Comparison of ENCODE assay signal across 18 mouse cellular contexts in the genomic region with DNA sequence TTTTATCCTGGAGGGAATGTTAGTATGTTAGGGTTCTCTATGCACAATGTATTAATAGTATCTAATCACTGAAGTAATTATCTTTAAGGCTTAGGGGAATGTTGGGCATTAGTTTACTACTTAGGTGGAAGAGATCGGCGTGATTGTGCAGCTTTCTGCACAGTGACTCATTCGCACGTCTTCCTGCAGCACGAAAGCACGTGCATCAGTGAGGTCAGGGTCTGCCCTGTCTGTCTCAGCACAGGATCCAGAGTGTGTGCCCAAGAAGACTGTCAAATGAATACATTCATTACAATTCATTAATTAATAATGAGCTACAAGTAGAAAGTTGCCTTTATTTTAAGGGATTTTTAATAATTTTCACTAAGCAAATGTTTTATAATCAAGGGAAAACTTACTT.
DNase-seq lines count a peak whose midpoint lies in the region; ATAC-seq and TF ChIP-seq lines count a peak whose summit lies in the region.
"Had no signal": no experiment of that assay in that cellular context is flagged by ENCODE, and none has a peak within 500 bp of the region (broad histone marks: within the 10 kb centered on the region; RNA-seq: fewer than 3 reads in every experiment).

No protein-coding gene starts in this region.

- no peaks in the 10 kb centered on the region for H3K9me3 ChIP-seq in forebrain, embryonic 14.5 days (replicated peaks; ENCODE audit: control insufficient read depth, low read length)
- H3K9me3 ChIP-seq in forebrain, embryonic 15.5 days: no peaks in the 10 kb centered on the region
- H3K9me3 ChIP-seq in neural tube, embryonic 15.5 days (replicated peaks): no peaks in the 10 kb centered on the region
- H3K9me3 ChIP-seq in intestine, postnatal 0 days (ENCODE audit: control insufficient read depth): no peaks in the 10 kb centered on the region
- H3K9me3 ChIP-seq: embryonic facial prominence, embryonic 12.5 days; limb, embryonic 15.5 days had no signal

- no peaks in the 10 kb centered on the region for H3K27me3 ChIP-seq in forebrain, embryonic 14.5 days (replicated peaks; ENCODE audit: control insufficient read depth, insufficient read depth, low read length)
- no peaks in the 10 kb centered on the region for H3K27me3 ChIP-seq in forebrain, embryonic 15.5 days
- H3K27me3 ChIP-seq in neural tube, embryonic 15.5 days (replicated peaks): no peaks in the 10 kb centered on the region
- no peaks in the 10 kb centered on the region for H3K27me3 ChIP-seq in intestine, postnatal 0 days (replicated peaks; ENCODE audit: control insufficient read depth, insufficient read depth, low read length)
- H3K27me3 ChIP-seq: embryonic facial prominence, embryonic 12.5 days; limb, embryonic 15.5 days had no signal

- no peak overlapping the region for H3K4me2 ChIP-seq in forebrain, embryonic 14.5 days (ENCODE audit: low read length)
- H3K4me2 ChIP-seq in forebrain, embryonic 15.5 days (replicated peaks): no peak overlapping the region
- H3K4me2 ChIP-seq in neural tube, embryonic 15.5 days: no peak overlapping the region
- H3K4me2 ChIP-seq in intestine, postnatal 0 days (replicated peaks; ENCODE audit: low read depth): no peak overlapping the region
- H3K4me2 ChIP-seq: embryonic facial prominence, embryonic 12.5 days; limb, embryonic 15.5 days; lung, embryonic 14.5 days had no signal

- no peaks in the 10 kb centered on the region; the same call in 1 of the 2 replicates for H3K36me3 ChIP-seq in forebrain, embryonic 14.5 days (ENCODE audit: control insufficient read depth, insufficient read depth, low read length)
- H3K36me3 ChIP-seq in forebrain, embryonic 15.5 days: 0 out of 2 replicates have a peak, but pooled peaks cover 2% of the 10 kb centered on the region
- H3K36me3 ChIP-seq in neural tube, embryonic 15.5 days: peaks cover 13% of the 10 kb centered on the region
- no peaks in the 10 kb centered on the region for H3K36me3 ChIP-seq in intestine, postnatal 0 days (ENCODE audit: control insufficient read depth, insufficient read depth)
- H3K36me3 ChIP-seq: embryonic facial prominence, embryonic 12.5 days; limb, embryonic 15.5 days had no signal

- H3K27ac ChIP-seq in forebrain, embryonic 14.5 days (ENCODE audit: low read depth, low read length): no peak overlapping the region
- no peak overlapping the region for H3K27ac ChIP-seq in forebrain, embryonic 15.5 days (replicated peaks)
- no peak overlapping the region for H3K27ac ChIP-seq in neural tube, embryonic 15.5 days (replicated peaks)
- H3K27ac ChIP-seq in intestine, postnatal 0 days (ENCODE audit: low read depth, low read length): no peak overlapping the region
- H3K27ac ChIP-seq: embryonic facial prominence, embryonic 12.5 days; limb, embryonic 15.5 days; liver, embryonic 14.5 days had no signal

- no peak for TF ChIP-seq CTCF in intestine, postnatal 0 days (IDR thresholded peaks at IDR 0.05; ENCODE audit: low read depth)

- peak; percentile 54; the same call in 1 of the 2 replicates for ATAC-seq in forebrain, embryonic 14.5 days
- ATAC-seq in forebrain, embryonic 15.5 days (replicated peaks): no peak
- 0 out of 2 replicates have a peak, but pooled peaks have one; percentile 50 for ATAC-seq in neural tube, embryonic 15.5 days (ENCODE audit: low FRiP score)
- peak; percentile 95 for ATAC-seq in intestine, postnatal 0 days
- ATAC-seq: CD4-positive, CD25-positive, alpha-beta regulatory T cell, adult 4 months had no signal

- 41% methylated on average over 6 of the region's 6 CpGs for WGBS in forebrain, embryonic 14.5 days
- 32% methylated on average over 6 of the region's 6 CpGs for WGBS in forebrain, embryonic 15.5 days
- WGBS in neural tube, embryonic 15.5 days: 77% methylated on average over 6 of the region's 6 CpGs
- 47% methylated on average over 6 of the region's 6 CpGs for WGBS in intestine, postnatal 0 days

- DNase-seq in adrenal gland, adult 2 months: peak; percentile 40
- DNase-seq in adrenal gland, adult 8-10 months: no peak
- DNase-seq in forebrain, embryonic 14.5 days (ENCODE audit: low spot score): no peak
- DNase-seq in neural tube, embryonic 10.5 days (ENCODE audit: extremely low spot score, low spot score): no peak
- DNase-seq in lung, postnatal 10 days: no peak
- DNase-seq: gastrocnemius, postnatal 36 days; kidney, adult 8-10 months; lung, postnatal 4 days; right cerebral cortex, postnatal 25 days; spleen, adult 18-20 months had no signal

- no peak overlapping the region for H3K4me3 ChIP-seq in forebrain, embryonic 14.5 days (ENCODE audit: low read depth, low read length)
- H3K4me3 ChIP-seq in forebrain, embryonic 15.5 days: no peak overlapping the region
- no peak overlapping the region for H3K4me3 ChIP-seq in neural tube, embryonic 15.5 days (replicated peaks)
- H3K4me3 ChIP-seq in intestine, postnatal 0 days (ENCODE audit: low read depth, low read length): no peak overlapping the region
- H3K4me3 ChIP-seq: embryonic facial prominence, embryonic 12.5 days; limb, embryonic 15.5 days had no signal

- no peak overlapping the region for H3K9ac ChIP-seq in forebrain, embryonic 14.5 days (ENCODE audit: low read length)
- H3K9ac ChIP-seq in forebrain, embryonic 15.5 days (replicated peaks): no peak overlapping the region
- no peak overlapping the region for H3K9ac ChIP-seq in neural tube, embryonic 15.5 days (replicated peaks)
- no peak overlapping the region for H3K9ac ChIP-seq in intestine, postnatal 0 days (ENCODE audit: low read depth, low read length)
- H3K9ac ChIP-seq: embryonic facial prominence, embryonic 12.5 days; limb, embryonic 15.5 days; liver, embryonic 14.5 days; lung, embryonic 14.5 days had no signal

- no peaks in the 10 kb centered on the region for H3K4me1 ChIP-seq in forebrain, embryonic 14.5 days (ENCODE audit: control insufficient read depth, insufficient read depth, low read length)
- peaks cover 4% of the 10 kb centered on the region; the same call in 1 of the 2 replicates for H3K4me1 ChIP-seq in forebrain, embryonic 15.5 days
- no peaks in the 10 kb centered on the region for H3K4me1 ChIP-seq in neural tube, embryonic 15.5 days
- H3K4me1 ChIP-seq in intestine, postnatal 0 days (replicated peaks; ENCODE audit: control insufficient read depth, insufficient read depth, low read length): no peaks in the 10 kb centered on the region
- H3K4me1 ChIP-seq: embryonic facial prominence, embryonic 12.5 days; limb, embryonic 15.5 days had no signal
